Mouse (Mus musculus) G1E (cell line): ENCODE measurements around the gene Mnd1. TPM values are rescaled to one million over a fixed set of nuclear protein-coding genes. Genes with fewer than 3 reads are reported as not detected.

Experiments used
- ATAC-seq: 2 replicates; pipeline ENCODE4 v1.8.0; 2016; ENCODE audit warnings: mild to moderate bottlenecking; ENCODE audit not compliant: insufficient number of reproducible peaks, poor library complexity, low FRiP score, severe bottlenecking; ENCODE audit errors: extremely low read depth
- DNase-seq: peaks from one replicate; pipeline ENCODE4 v3.0.0; 2012; ENCODE audit warnings: low spot score
- H3K27me3 ChIP-seq: 2 replicates; pipeline ENCODE4 v1.6.1; 2012; ENCODE audit warnings: mild to moderate bottlenecking, low read length, inconsistent platforms; ENCODE audit not compliant: insufficient read depth
- H3K36me3 ChIP-seq: replicated peaks from 2 replicates; pipeline ENCODE3; 2012; ENCODE audit warnings: mild to moderate bottlenecking, inconsistent platforms
- H3K4me1 ChIP-seq: 2 replicates; pipeline ENCODE4 v1.6.1; 2012; ENCODE audit warnings: low read depth, low read length, inconsistent platforms, mixed read lengths; ENCODE audit not compliant: insufficient read depth
- H3K4me3 ChIP-seq: 2 replicates; pipeline ENCODE4 v1.5.1; 2012; ENCODE audit warnings: low read depth, mild to moderate bottlenecking, inconsistent platforms, low read length, moderate library complexity, mixed read lengths
- H3K9me3 ChIP-seq: replicated peaks from 2 replicates; pipeline ENCODE4 v1.6.1; 2012; ENCODE audit warnings: inconsistent platforms
- CTCF ChIP-seq: IDR thresholded peaks from 2 replicates; pipeline ENCODE4 v1.5.1; 2012; ENCODE audit warnings: low read depth, low read length, inconsistent platforms, mixed read lengths
- GATA1 ChIP-seq: IDR thresholded peaks from 2 replicates; pipeline ENCODE4 v1.6.1; 2012; ENCODE audit warnings: borderline replicate concordance, low read length, inconsistent platforms, mixed read lengths
- POLR2AphosphoS5 ChIP-seq: IDR thresholded peaks from 2 replicates; pipeline ENCODE4 v1.6.1; 2012; ENCODE audit warnings: low read depth, low read length, inconsistent platforms; ENCODE audit not compliant: insufficient replicate concordance
- TAL1 ChIP-seq: conservative IDR thresholded peaks from 2 replicates; pipeline ENCODE4 v1.6.1; 2012; ENCODE audit warnings: low read depth, low read length, inconsistent platforms, mixed read lengths
- polyA plus RNA-seq: library from polyadenylated mRNA; stranded (reverse); fragments of >175 nt; gene quantifications from 2 replicates; pipeline ENCODE4 v1.2.3, GENCODE M21; 2012
- total RNA-seq, 2 experiments: library from RNA; stranded (forward) in 1 of 2; stranded (reverse) in 1 of 2; fragments of 200-1000 nt in 1 of 2; fragments of >200 nt in 1 of 2; fragmentation: Nextera tagmentation in 1 of 2; gene quantifications; 2 replicates each; pipeline ENCODE4 v1.2.3; 2014 to 2017

The Mnd1 gene
- total and polyA plus RNA-seq, 3 experiments, result 1.8 to 23.5 (median 6.1) TPM

GRCm38 (mm10) chr3:84038126-84038525, 117.5 kb downstream of the Mnd1 start:
- Histone ChIP-seq H3K4me1 (peaks cover 77% of the 10 kb centered on the region), H3K9me3 (no peaks in the 10 kb centered on the region), H3K36me3 (peaks cover 37% of the 10 kb centered on the region), H3K4me3 (peak overlapping the region; percentile 87; the same call in 1 of the 2 replicates), H3K27me3 (no peaks in the 10 kb centered on the region)
- TF ChIP-seq POLR2AphosphoS5 (no peak), TAL1 (no peak), CTCF (no peak), GATA1 (no peak)
- ATAC-seq (no peak), DNase-seq (no peak)

Other genes with a start within 250 kb of the Mnd1 start
- gene Tmem131l, start 115.6 kb downstream of the Mnd1 start, total RNA-seq (2014; fragmentation: Nextera tagmentation), result 60.5 and 97.1 TPM in 2 replicates
- gene Tmem131l, start 115.6 kb downstream of the Mnd1 start, total RNA-seq (2017), result 41.3 and 43.4 TPM in 2 replicates
- 35.0 and 37.2 TPM in 2 replicates for gene Tmem131l, start 115.6 kb downstream of the Mnd1 start, polyA plus RNA-seq
- not detected in 2 replicates for gene Gm6525, start 18.3 kb upstream of the Mnd1 start, total RNA-seq (2014; fragmentation: Nextera tagmentation)
- gene Gm6525, start 18.3 kb upstream of the Mnd1 start, total RNA-seq (2017), result 0.60 and 0.70 TPM in 2 replicates
- not detected in 2 replicates for gene Gm6525, start 18.3 kb upstream of the Mnd1 start, polyA plus RNA-seq
- gene Trim2, start 151.1 kb upstream of the Mnd1 start, total RNA-seq (2014; fragmentation: Nextera tagmentation), result not detected in 2 replicates
- gene Trim2, start 151.1 kb upstream of the Mnd1 start, total RNA-seq (2017), result 0.81 and 0.98 TPM in 2 replicates
- gene Trim2, start 151.1 kb upstream of the Mnd1 start, polyA plus RNA-seq, result not detected in 2 replicates